21 mouse cellular contexts compared by ENCODE assay signal in genomic region chr5:84229971-84230370, GRCm38 (mm10).
DNase-seq lines count a peak whose midpoint lies in the region; ATAC-seq and TF ChIP-seq lines count a peak whose summit lies in the region.
"Had no signal": no experiment of that assay in that cellular context is flagged by ENCODE, and none has a peak within 500 bp of the region (broad histone marks: within the 10 kb centered on the region; RNA-seq: fewer than 3 reads in every experiment).

No protein-coding gene starts in this region.

- ATAC-seq in frontal cortex, adult (ENCODE audit: low TSS enrichment) = peak; percentile 73
- ATAC-seq: CD4-positive, CD25-positive, alpha-beta regulatory T cell, adult 4 months; forebrain, embryonic 14.5 days; forebrain, embryonic 16.5 days had no signal

- TF ChIP-seq POLR2A in brain, embryonic 14.5 days (IDR thresholded peaks at IDR 0.05; ENCODE audit: borderline replicate concordance, extremely low read depth, insufficient read depth, insufficient read length, poor library complexity, severe bottlenecking) = no peak

- TF ChIP-seq CTCF in brain, embryonic 14.5 days (IDR thresholded peaks at IDR 0.05; ENCODE audit: borderline replicate concordance, extremely low read depth, insufficient read depth, insufficient read length) = no peak

- DNase-seq in frontal cortex, postnatal 10 days (ENCODE audit: low spot score in 2 of 2) = no peak
- DNase-seq in retina, embryonic 14.5 days (ENCODE audit: low spot score) = peak; percentile 20
- DNase-seq in retina, postnatal 1 day = no peak
- peak; percentile 45 for DNase-seq in brain, embryonic 14.5 days (ENCODE audit: low read depth)
- DNase-seq in lung, postnatal 10 days = no peak
- no peak for DNase-seq in c-Kit-positive CD71-positive TER-119-positive erythroid progenitor cells, embryonic 14.5 days (ENCODE audit: low spot score)
- DNase-seq: adrenal gland, adult 2 months; adrenal gland, postnatal 10 days; adrenal gland, postnatal 25 days; B cell, adult 2 months; cerebellum, adult 11 months; cerebellum, adult 18-20 months; cerebellum, adult 8-10 months; cerebellum, adult 9-11 months; cerebellum, postnatal 14 days; cerebellum, postnatal 36 days; embryo, embryonic 11 days had no signal

Comparison
In these comparisons a context has a peak if more than half of its experiments do, and no peak if none do; other contexts are left out.
1. DNase-seq: peak in retina, embryonic 14.5 days (single experiment) and brain, embryonic 14.5 days (single experiment); none in frontal cortex, postnatal 10 days (0 of 2), retina, postnatal 1 day (single experiment), lung, postnatal 10 days (single experiment) and c-Kit-positive CD71-positive TER-119-positive erythroid progenitor cells, embryonic 14.5 days (single experiment).